Mouse (Mus musculus) lung, embryonic 16.5 days (tissue): Measurements from ENCODE around the gene Banf1. TPM values are rescaled to one million over a fixed set of nuclear protein-coding genes. Genes with fewer than 3 reads are reported as not detected.
A peak's percentile ranks its signal among the peaks of the same experiment; 100 is the strongest.
"Not testable (repeated sequence)": the region's sequence is repeated elsewhere in the genome, so short reads cannot be mapped to it uniquely, and the experiment has no call there.

Experiments
- ATAC-seq: fragments of 200-750 bp; cut with Nextera tagmentation; 2 replicates; pipeline ENCODE4 v1.8.0; 2017; ENCODE audit warnings: low read depth, mild to moderate bottlenecking, moderate library complexity
- H3K27ac ChIP-seq: fragments of 300-500 bp; sonication (generic); 2 replicates; pipeline ENCODE4 v1.5.1; 2014; ENCODE audit warnings: mild to moderate bottlenecking, control low read depth, low read length
- H3K27me3 ChIP-seq: fragments of 300-500 bp; sonication (generic); 2 replicates; pipeline ENCODE4 v1.6.1; 2014; ENCODE audit warnings: low read depth, low read length, mixed read lengths; ENCODE audit not compliant: control insufficient read depth, insufficient read depth
- H3K36me3 ChIP-seq: fragments of 300-500 bp; sonication (generic); 2 replicates; pipeline ENCODE4 v1.6.1; 2014; ENCODE audit warnings: low read length; ENCODE audit not compliant: control insufficient read depth, insufficient read depth
- H3K4me1 ChIP-seq: fragments of 300-500 bp; sonication (generic); replicated peaks from 2 replicates; pipeline ENCODE4 v1.6.1; 2014; ENCODE audit warnings: low read length, mixed read lengths; ENCODE audit not compliant: control insufficient read depth, insufficient read depth
- H3K4me2 ChIP-seq: fragments of 300-500 bp; sonication (generic); 2 replicates; pipeline ENCODE4 v1.6.1; 2014; ENCODE audit warnings: low read depth, low read length, control low read depth
- H3K4me3 ChIP-seq: fragments of 300-500 bp; sonication (generic); 2 replicates; pipeline ENCODE4 v1.5.1; 2014; ENCODE audit warnings: mild to moderate bottlenecking, low read length, control low read depth
- H3K9ac ChIP-seq: fragments of 300-500 bp; sonication (generic); 2 replicates; pipeline ENCODE4 v1.6.1; 2014; ENCODE audit warnings: low read length, control low read depth
- H3K9me3 ChIP-seq: fragments of 300-500 bp; sonication (generic); 2 replicates; pipeline ENCODE4 v1.6.1; 2016; ENCODE audit warnings: low read length; ENCODE audit not compliant: control insufficient read depth
- WGBS: fragments of 180-500 bp; shearing (Covaris S2); extraction: QIAGEN DNeasy Blood & Tissue Kit; methylation state at CpG from one replicate; pipeline ENCODE4 v1.1.7; 2014; 5-methylcytosine and 5-hydroxymethylcytosine counted together
- polyA plus RNA-seq: library from polyadenylated mRNA; unstranded; fragments of >200 nt; fragmentation: Nextera tagmentation; extraction: Ambion mirVana; gene quantifications from 2 replicates; pipeline ENCODE4 v1.2.1, GENCODE M21; 2015

The Banf1 gene
- polyA plus RNA-seq, 1 experiment from 2014 or later = 448 TPM

GRCm38 (mm10) chr19:5405924-5406323 lies 39.0 kb upstream of the Banf1 start:
- H3K36me3 ChIP-seq = no peaks in the 10 kb centered on the region
- ATAC-seq = no peak
- peak overlapping the region; percentile 44 for H3K4me3 ChIP-seq
- H3K27me3 ChIP-seq = no peaks in the 10 kb centered on the region
- H3K9ac ChIP-seq = peak overlapping the region; percentile 60
- H3K4me2 ChIP-seq = peak overlapping the region; percentile 66
- peaks cover 12% of the 10 kb centered on the region for H3K4me1 ChIP-seq
- no peaks in the 10 kb centered on the region for H3K9me3 ChIP-seq
- peak overlapping the region; percentile 55 for H3K27ac ChIP-seq
- WGBS = 15% methylated on average over 7 of the region's 7 CpGs

- Histone ChIP-seq H3K9ac (no peak within 1 kb of the TSS), H3K36me3 (no peaks in the 10 kb centered on the region), H3K4me3 (no peak within 1 kb of the TSS), H3K4me1 (no peaks in the 10 kb centered on the region), H3K4me2 (no peak within 1 kb of the TSS), H3K9me3 (no peaks in the 10 kb centered on the region), H3K27me3 (no peaks in the 10 kb centered on the region), H3K27ac (no peak within 1 kb of the TSS)
- 69% methylated on average over 8 of the region's 8 CpGs for WGBS
- ATAC-seq = no peak
These were observed 35.3 kb upstream of the Banf1 start, which contains the start of gene Tsga10ip for GRCm38 (mm10) chr19:5402293-5402692. Tsga10ip (minus strand) TSS chr19:5402526.

- 68% methylated on average over 4 of the region's 4 CpGs for WGBS
- ATAC-seq, H3K4me2 ChIP-seq, H3K27ac ChIP-seq, H3K4me1 ChIP-seq, H3K27me3 ChIP-seq, H3K9me3 ChIP-seq, H3K4me3 ChIP-seq, H3K36me3 ChIP-seq, H3K9ac ChIP-seq: not testable (repeated sequence)
These were observed 34.1 kb upstream of the Banf1 start for GRCm38 (mm10) chr19:5401073-5401472.

GRCm38 (mm10) chr19:5395371-5395770 lies 28.4 kb upstream of the Banf1 start:
- H3K36me3 ChIP-seq = no peaks in the 10 kb centered on the region
- H3K27me3 ChIP-seq = no peaks in the 10 kb centered on the region
- no peaks in the 10 kb centered on the region for H3K9me3 ChIP-seq
- H3K9ac ChIP-seq = no peak overlapping the region
- no peak overlapping the region for H3K4me3 ChIP-seq
- ATAC-seq = no peak
- 61% methylated on average over 4 of the region's 4 CpGs for whole genome bisulfite sequencing
- H3K27ac ChIP-seq = no peak overlapping the region
- H3K4me2 ChIP-seq = no peak overlapping the region
- peaks cover 4% of the 10 kb centered on the region for H3K4me1 ChIP-seq

- Histone ChIP-seq H3K9ac (no peak overlapping the region), H3K27ac (no peak overlapping the region), H3K9me3 (no peaks in the 10 kb centered on the region), H3K4me3 (no peak overlapping the region), H3K4me1 (peaks cover 16% of the 10 kb centered on the region), H3K27me3 (no peaks in the 10 kb centered on the region), H3K4me2 (no peak overlapping the region), H3K36me3 (no peaks in the 10 kb centered on the region)
- WGBS = 41% methylated on average over 10 of the region's 10 CpGs
- ATAC-seq = no peak
These were observed 27.2 kb upstream of the Banf1 start for GRCm38 (mm10) chr19:5394168-5394567.

- H3K9ac ChIP-seq = no peak overlapping the region
- no peak overlapping the region for H3K27ac ChIP-seq
- no peak for ATAC-seq
These were observed 25.9 kb upstream of the Banf1 start for GRCm38 (mm10) chr19:5392892-5393291.

GRCm38 (mm10) chr19:5390416-5390815 lies 23.4 kb upstream of the Banf1 start:
- no peaks in the 10 kb centered on the region for H3K27me3 ChIP-seq
- H3K4me3 ChIP-seq = peak overlapping the region; percentile 99
- H3K4me1 ChIP-seq = peaks cover 26% of the 10 kb centered on the region
- no peaks in the 10 kb centered on the region for H3K36me3 ChIP-seq
- 49% methylated on average over 8 of the region's 8 CpGs for WGBS
- peak overlapping the region; percentile 85 for H3K27ac ChIP-seq
- ATAC-seq = no peak
- H3K4me2 ChIP-seq = peak overlapping the region; percentile 94
- H3K9me3 ChIP-seq = no peaks in the 10 kb centered on the region
- peak overlapping the region; percentile 96 for H3K9ac ChIP-seq

More at GRCm38 (mm10) chr19:5392892-5393291, 25.9 kb upstream of the Banf1 start:
- H3K4me2 ChIP-seq = no peak overlapping the region
- H3K27me3 ChIP-seq = no peaks in the 10 kb centered on the region
- H3K9me3 ChIP-seq = no peaks in the 10 kb centered on the region
- H3K4me1 ChIP-seq = peaks cover 17% of the 10 kb centered on the region
- 22% methylated on average over 4 of the region's 4 CpGs for WGBS
- no peaks in the 10 kb centered on the region for H3K36me3 ChIP-seq
- no peak overlapping the region for H3K4me3 ChIP-seq

GRCm38 (mm10) chr19:5389647-5390046 lies 22.7 kb upstream of the Banf1 start:
- 12% methylated on average over 12 of the region's 12 CpGs for WGBS

GRCm38 (mm10) chr19:5388588-5389242 lies 21.7 kb upstream of the Banf1 start, which contains the start of gene Sart1:
Sart1 (minus strand) TSS chr19:5388703.
- peak; percentile 97 for ATAC-seq
- peaks cover 26% of the 10 kb centered on the region for H3K4me1 ChIP-seq
- peak within 1 kb of the TSS; percentile 96 for H3K9ac ChIP-seq
- H3K27ac ChIP-seq = peak within 1 kb of the TSS; percentile 86
- peaks cover 9% of the 10 kb centered on the region for H3K36me3 ChIP-seq
- H3K27me3 ChIP-seq = no peaks in the 10 kb centered on the region
- WGBS = 2% methylated on average over 43 of the region's 43 CpGs
- peak within 1 kb of the TSS; percentile 94 for H3K4me2 ChIP-seq
- H3K9me3 ChIP-seq = no peaks in the 10 kb centered on the region
- H3K4me3 ChIP-seq = peak within 1 kb of the TSS; percentile 99

More at GRCm38 (mm10) chr19:5389647-5390046, 22.7 kb upstream of the Banf1 start:
- Histone ChIP-seq H3K9me3 (no peaks in the 10 kb centered on the region), H3K4me2 (peak overlapping the region; percentile 94), H3K9ac (peak overlapping the region; percentile 96), H3K27ac (peak overlapping the region; percentile 85), H3K27me3 (no peaks in the 10 kb centered on the region), H3K4me3 (peak overlapping the region; percentile 99), H3K36me3 (peaks cover 2% of the 10 kb centered on the region; the same call in 1 of the 2 replicates), H3K4me1 (peaks cover 26% of the 10 kb centered on the region)
- peak; percentile 27 for ATAC-seq
